Mouse (Mus musculus) ES-Bruce4 (cell line): ENCODE measurements around the gene Rasgrf2.

Experiments used
- CTCF ChIP-seq: IDR thresholded peaks from one replicate; pipeline ENCODE4 v1.8.1; 2011; ENCODE audit warnings: low read depth, low read length
- EP300 ChIP-seq: IDR thresholded peaks from 2 replicates; pipeline ENCODE4 v1.6.1; 2011; ENCODE audit warnings: low read depth, low read length; ENCODE audit not compliant: insufficient read depth
- POLR2A ChIP-seq: IDR thresholded peaks from one replicate; pipeline ENCODE4 v1.8.1; 2011; ENCODE audit warnings: low read length; ENCODE audit not compliant: insufficient read depth

DNA sequence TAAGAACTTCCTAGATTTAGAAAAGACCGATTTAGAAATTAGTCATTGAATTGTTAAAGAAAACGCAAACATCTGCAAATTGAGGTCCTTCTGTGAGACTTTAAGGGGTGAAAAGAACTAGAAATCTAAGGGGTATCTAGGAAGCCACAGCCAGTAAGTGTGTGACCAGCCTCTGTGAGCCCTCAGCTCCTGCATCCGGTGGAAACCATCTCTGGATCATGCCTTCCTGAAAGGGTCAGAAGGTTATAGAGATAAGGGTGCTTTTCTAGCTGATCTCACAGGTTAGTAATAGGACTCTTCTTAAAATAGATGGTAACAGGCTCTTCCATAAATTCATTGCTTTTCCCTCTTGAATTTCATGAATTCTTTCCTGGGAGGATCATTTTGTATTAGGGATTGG lies 3.3 kb upstream of the Rasgrf2 start:
- TF ChIP-seq CTCF (no peak), EP300 (no peak), POLR2A (no peak)
